Mouse (Mus musculus) mesoderm, embryonic 11.5 days (tissue): ENCODE measurements around the gene Il15ra.

Experiments
- DNase-seq: peaks from one replicate; pipeline ENCODE4 v3.0.0-alpha.2; 2012; ENCODE audit warnings: low read depth, low spot score

Il15ra gene

DNA sequence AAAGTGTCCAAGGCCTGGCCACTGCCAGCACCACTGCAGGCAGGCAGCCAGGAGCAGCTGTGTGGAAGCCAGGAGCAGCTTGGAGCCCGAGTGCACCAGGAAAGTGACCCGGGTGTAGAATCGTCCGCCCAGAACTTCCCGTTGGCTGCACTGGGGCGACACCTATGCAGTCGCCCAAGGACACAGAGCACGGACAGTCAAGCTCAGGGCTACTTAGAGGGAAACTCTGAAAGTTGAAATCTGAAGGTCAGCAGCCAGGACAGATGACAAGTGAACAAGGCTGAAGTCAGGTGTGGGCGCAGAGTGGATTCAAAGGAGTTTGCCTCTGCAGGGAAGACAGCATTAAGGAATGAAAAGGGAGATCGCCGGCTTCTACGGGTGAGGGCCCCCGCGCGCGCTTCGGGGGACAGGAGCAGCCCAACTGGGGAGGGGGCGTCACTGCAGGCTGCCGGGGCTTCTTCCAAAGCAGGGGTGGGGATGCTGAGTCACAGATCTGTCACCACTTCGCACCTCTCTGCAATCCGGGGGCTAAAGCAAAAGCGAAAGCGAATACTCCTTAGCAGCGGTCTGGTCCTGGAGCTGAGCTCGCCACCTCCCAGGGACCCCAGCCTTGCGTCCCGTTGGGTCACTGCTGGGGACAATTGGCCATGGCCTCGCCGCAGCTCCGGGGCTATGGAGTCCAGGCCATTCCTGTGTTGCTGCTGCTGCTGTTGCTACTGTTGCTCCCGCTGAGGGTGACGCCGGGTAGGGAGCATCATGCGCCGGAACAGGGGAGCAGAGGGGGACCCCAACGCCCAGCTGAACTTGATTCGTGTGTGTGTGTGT, at the start of gene Il15ra:
Gene Il15ra, plus strand, starts transcription at position 90 of the 825 bp plus-strand sequence.
- peak; percentile 42 for DNase-seq

DNA sequence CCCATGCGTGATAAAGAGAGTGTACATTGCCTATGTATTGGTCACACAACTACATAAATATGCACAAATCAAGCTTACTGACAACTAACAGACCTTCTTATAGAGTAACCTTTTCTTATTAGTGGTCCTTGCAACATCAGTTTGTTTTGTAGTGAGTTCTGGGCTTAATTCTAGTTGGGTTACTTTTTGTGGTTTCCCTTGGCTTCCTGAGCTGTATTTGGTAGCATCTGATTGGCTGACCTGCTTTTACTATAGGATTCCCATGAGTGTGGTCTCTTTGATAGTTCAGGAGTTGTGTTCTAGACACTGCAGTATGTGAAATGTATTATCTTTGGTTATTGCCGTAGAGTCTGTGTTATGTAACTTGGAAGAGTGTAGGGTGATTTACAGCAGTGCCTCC, 47.5 kb upstream of the Il15ra start:
- DNase-seq, result no peak

- DNase-seq, result no peak
These were observed 45.8 kb upstream of the Il15ra start for GRCm38 (mm10) chr2:11659263-11659662.

DNA sequence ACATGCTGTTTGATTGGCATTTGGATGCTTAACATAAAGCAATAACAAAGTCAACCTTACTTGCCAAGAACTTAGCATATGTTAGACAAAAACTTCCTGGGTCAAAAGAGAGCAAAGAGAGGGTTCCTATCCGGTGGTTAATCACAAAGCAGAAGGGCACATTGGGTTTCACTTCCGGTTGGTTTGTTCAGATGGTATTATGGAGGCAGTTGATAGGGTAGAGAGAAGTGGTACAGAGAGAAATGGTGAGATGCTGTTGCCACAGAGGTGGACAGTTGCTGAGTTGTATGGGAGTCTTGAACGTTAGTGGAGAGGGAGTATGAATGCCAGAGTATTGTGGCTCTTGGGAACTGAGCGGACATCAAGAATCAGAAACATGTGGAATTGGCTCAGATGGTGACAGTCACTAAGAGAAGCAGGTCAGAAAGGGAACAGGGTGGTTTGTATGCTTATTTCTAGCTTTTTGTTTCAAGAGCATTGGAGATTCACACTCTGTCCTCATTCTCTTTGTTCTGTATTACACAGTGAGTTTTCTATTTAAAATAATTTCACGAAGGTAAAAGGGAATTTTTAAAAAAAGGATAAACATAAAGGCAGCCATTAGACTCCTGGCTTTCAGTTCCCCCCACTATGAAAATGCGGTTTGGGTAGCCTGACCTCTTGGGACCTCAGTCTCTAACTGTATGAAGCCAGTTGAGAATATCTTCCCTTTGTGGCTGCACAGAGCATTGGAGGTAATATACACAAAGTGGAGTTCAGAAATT, 42.8 kb upstream of the Il15ra start:
- no peak for DNase-seq

DNA sequence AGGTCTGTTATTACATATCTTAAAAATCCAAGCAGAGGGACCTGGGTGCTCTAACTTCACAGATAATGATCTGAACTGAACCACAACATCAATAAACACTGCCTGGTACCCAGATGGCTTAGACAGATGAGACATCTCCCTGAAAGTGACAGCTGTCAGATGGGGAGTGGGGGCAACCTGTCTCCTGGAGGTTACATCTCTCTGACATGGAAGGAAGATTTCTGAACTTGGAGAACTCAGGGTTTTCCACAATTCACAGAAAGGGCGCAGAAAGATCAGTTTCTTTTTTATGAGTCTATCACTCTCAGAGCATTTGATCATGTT, 42.2 kb upstream of the Il15ra start:
- no peak for DNase-seq

DNA sequence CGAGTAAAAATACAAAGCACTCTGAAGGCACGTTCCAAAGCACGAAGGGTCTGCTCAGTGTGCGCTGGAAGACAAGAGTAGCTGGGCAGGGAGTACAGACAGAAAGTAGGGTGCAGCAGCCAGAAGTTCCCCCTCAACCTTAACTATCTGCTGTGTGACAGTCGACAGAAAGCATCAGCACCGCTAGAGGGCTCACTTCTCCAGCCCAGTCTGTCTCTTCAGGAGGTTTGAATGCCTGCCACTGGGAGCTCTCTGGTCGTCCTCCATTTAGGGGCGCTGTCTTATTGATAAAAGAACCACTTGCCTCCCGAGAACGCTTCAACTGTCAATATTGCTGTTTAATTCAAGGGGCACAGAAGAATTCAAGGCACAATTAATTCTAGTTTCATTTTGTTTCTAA, 41.1 kb upstream of the Il15ra start:
- DNase-seq, result peak; percentile 77

DNA sequence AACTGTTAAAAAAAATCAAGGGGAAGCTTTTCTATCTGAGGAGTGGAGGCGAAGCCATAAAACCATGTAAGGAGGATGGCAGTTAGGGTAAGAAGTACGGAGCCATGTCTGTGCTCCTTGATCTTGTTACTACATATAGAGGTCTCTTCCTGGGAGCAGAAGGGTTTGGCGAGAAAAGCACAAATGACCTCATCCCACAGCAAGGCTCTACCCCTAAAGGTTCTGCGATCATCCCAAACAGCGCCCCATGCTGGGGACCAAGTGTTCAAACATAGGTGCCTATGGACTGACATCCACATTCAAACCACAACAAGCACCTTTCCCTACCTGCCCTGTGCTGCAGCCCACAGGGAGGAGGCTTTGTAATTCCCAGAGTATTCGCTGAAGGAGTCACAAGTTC, 40.7 kb upstream of the Il15ra start:
- no peak for DNase-seq

DNA sequence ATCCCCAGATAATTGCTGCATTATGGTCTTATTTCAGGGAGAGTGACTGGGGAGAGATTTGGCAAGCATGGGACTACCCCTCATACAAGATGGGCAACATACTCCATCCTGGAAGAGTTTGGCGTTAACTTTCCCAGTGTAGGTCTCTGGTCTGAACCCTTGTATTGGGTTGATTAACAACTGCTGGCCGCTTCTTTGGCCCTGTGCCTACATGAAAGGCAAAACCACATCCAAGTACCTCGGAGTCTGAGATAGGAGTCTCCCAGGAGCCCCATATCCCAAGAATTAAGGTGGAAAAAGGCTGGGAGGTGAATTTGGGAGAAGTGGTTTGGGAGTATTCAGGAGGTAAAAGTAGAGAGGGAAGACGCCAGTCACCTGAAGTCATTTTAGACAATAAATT, 40.3 kb upstream of the Il15ra start:
- no peak for DNase-seq

- DNase-seq, result no peak
These were observed 39.8 kb upstream of the Il15ra start for GRCm38 (mm10) chr2:11665326-11665725.

DNA sequence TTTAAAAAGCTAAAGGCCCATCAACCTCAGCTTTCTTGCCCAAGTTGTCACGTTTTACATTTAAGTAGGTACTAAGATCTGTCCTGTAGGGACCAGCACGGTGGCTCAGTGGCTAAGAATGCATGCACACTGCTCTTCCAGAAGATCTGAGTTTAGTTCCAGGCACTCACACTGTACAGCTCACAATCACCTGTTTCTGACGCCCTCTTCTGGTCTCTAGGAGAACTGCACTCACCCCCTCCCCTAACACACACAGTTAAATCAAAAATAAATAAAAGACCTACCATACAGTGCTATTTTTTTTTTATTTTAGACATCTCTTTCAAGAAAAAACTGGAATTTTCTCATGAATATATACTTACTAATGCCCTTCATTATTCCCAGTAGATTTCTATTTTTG, 32.9 kb upstream of the Il15ra start:
- DNase-seq, result no peak

DNA sequence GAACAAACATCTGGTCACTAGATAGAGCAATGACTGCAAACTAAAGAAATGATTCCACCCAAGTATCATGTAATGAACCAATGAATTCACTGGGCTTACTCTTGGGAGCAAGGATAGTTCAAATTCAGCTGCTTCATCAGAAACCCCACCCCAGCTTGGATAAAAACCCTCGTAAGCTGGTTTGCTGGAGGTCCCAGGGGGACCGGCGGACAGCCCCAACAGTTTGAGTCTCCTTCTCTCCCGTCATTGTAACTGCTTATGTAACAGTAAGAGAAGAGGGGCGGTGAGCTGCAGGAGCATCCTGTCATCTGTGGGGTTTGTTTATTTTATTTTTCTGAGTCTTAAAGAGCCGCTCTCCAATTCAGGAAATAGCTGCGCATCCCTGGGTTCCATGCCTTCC, 25.5 kb upstream of the Il15ra start:
- DNase-seq, result no peak

DNA sequence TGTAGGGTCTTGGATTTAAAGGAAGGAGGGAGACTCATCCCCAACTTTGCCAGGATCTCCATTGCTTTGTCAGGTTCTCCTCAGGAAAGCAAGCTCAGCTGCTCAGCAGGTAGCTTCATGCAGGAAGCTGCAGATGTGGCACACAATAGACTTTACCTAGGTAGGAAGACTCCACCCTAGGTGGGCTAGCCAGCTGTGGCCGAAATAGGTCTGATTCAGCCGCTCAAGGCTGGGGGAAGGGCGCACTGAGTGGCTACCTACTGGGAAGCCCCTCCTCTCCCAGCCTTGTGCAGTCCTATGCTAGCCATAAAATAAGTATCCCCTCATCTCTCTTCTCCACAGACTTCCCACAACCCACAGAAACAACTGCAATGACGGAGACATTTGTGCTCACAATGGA, 22.4 kb upstream of the Il15ra start:
- no peak for DNase-seq

- no peak for DNase-seq
These were observed 18.6 kb upstream of the Il15ra start for GRCm38 (mm10) chr2:11686512-11686911.

DNA sequence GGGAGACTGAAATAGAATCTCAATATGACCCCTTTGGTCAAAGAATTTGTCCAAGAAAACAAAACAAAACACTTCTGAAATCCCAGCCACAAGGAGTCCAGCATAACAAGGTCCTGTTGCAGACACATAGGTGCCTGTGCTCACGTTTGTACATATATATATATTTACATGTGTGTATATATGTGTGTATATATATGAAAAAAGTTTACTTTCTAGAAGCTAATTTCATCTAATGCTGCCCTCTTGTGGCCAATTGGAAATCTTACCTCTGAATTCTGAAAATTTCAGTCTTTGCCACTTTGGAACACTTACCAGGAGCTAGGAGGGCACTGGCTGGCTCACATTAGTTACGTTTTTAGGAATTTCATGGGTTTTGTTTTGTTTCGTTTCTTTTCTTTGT, 17.7 kb upstream of the Il15ra start:
- DNase-seq, result peak; percentile 10

DNA sequence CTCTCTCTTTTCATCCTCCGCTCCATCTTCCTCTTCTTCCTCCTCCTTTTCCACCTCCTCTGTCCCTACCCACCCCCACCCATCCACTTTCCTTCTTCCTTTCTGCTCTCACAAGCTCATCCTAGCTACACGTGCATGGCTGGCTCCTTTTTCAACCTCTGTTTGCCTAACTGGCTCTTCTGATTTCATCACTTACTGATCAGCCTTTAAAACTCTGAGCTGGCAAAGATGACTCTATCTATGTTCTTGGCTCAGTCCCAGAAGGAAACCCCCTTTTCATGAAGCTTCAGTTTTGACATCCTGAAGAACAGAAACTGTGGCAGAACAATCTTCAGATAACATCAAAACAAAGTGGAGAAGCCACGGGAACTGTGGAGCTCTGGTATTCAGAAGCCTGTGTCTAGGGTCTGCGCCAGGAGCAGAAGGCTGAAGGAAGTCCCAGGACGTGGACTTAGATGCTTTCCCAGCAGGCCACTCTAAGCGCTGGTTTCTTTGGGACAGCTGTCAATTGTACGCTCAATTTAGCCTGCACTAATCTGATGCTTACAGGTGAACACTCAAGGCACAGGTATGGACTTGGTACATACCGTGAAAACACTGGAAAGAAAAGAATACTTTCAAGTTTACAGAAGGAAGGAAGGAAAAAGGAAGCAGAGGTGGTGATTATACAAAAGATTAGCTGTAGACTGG, 14.7 kb upstream of the Il15ra start:
- DNase-seq, result no peak

DNA sequence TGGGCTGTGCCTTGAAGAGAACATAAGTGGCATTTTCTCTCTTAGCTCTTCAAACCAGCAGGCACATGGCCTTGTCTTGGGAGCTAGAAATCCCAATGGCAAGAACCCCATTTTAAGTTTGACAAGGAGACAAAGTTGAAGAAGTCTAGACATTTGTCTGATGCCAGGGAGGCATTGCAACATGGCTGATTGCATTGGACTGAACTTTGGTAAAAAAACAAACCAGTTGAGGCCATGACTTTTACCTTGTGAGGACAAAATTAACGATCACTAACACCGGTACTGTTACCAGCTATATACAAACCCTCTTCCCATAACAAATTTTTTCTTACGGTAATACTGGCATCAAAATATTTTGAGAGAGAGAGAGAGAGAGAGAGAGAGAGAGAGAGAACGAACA, 11.7 kb upstream of the Il15ra start:
- DNase-seq, result no peak

DNA sequence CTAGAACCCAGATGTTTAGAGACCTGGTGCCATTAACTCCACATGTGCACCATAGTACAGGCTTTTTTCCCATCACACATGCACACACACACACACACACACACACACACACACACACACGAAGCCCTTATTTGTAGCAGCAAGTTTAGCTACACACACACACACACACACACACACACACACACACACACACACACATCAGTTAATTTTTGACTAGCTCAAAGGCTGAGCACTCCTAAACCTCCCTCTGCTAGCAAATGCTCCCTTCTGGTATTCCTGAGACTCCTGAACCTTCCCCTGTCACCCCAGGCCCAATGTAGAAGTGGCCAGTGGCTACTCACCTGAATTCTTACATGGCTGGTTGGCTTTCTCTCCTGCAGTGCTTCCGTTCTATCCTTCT, 11.0 kb upstream of the Il15ra start:
- DNase-seq, result no peak

GRCm38 (mm10) chr2:11695867-11696266, 9.2 kb upstream of the Il15ra start:
- DNase-seq, result no peak

- DNase-seq, result no peak
These were observed 6.1 kb upstream of the Il15ra start for GRCm38 (mm10) chr2:11698994-11699393.

DNA sequence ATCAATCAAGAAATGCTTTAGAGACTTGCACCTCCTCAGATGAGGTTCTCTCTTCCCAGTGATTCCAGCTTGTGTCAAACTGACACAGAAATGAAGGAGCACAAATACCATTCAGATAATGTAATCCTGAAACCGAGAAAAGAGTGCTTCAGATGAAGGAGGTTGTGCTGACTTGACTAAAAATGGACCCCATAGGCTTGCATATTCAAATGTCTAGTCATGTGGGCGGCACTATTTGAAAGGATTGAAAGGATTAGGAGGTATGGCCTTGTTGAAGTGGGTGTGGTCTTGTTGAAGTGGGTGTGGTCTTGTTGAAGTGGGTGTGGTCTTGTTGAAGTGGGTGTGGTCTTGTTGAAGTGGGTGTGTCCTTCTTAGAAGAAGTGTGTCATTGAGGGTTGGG, 5.2 kb upstream of the Il15ra start:
- DNase-seq, result no peak

GRCm38 (mm10) chr2:11706030-11706745, 1.1 kb downstream of the Il15ra start:
- peak; percentile 10 for DNase-seq

DNA sequence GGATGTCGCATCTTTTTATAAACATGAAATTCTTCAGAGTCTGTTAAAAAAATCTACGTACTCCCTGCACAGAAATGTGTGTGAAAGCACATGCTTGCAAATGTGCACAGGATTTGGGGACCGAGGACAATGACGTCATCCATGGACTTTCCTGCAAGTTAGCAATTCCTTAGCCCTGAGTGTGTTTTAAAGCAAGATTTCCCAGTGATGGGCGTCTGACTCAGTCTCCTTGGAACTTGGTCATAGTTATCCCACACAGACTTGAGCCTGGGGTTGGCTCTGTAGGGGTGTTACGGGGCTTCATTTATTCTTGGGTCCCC, 1.6 kb downstream of the Il15ra start:
- DNase-seq, result no peak
